8 mouse cellular contexts compared by ENCODE assay signal in the genomic region with DNA sequence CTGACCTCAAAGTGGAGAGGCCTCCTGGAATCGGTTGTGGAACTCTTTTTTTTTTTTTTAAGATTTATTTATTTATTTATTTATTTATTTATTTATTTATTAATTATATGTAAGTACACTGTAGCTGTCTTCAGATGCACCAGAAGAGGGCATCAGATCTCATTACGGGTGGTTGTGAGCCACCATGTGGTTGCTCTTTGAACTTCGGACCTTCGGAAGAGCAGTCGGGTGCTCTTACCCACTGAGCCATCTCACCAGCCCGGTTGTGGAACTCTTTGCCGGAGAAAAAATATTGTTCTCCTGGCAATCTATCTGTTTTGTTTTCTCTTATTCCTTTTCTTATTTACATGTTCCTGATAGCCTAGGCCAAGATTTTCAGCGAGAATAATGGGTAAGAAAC. TPM values are rescaled to one million over a fixed set of nuclear protein-coding genes. Genes with fewer than 3 reads are reported as not detected.
A peak's percentile ranks its signal among the peaks of the same experiment; 100 is the strongest.
DNase-seq lines count a peak whose midpoint lies in the region; ATAC-seq and TF ChIP-seq lines count a peak whose summit lies in the region.
"Not testable (repeated sequence)": the region's sequence is repeated elsewhere in the genome, so short reads cannot be mapped to it uniquely, and the experiment has no call there.

No protein-coding gene starts in this region.

- not testable (repeated sequence) for H3K4me1 ChIP-seq in forebrain, postnatal 0 days (ENCODE audit: insufficient read depth); lung, postnatal 0 days (ENCODE audit: insufficient read depth, low read depth, low read length)
- peaks cover 37% of the 10 kb centered on the region for H3K4me1 ChIP-seq in heart, embryonic 15.5 days (replicated peaks)

- not testable (repeated sequence) for H3K9me3 ChIP-seq in forebrain, postnatal 0 days (ENCODE audit: low read length); heart, embryonic 15.5 days (replicated peaks); lung, postnatal 0 days (ENCODE audit: low read length)

- not testable (repeated sequence) for H3K4me2 ChIP-seq in forebrain, postnatal 0 days (ENCODE audit: low read depth); heart, embryonic 15.5 days; lung, postnatal 0 days (replicated peaks; ENCODE audit: low read depth, low read length)

- TF ChIP-seq CTCF in forebrain, postnatal 0 days (IDR thresholded peaks at IDR 0.05; ENCODE audit: low read depth), result peak; percentile 11; the same call in 1 of the 2 replicates
- peak; percentile 46 for TF ChIP-seq CTCF in lung, postnatal 0 days (IDR thresholded peaks at IDR 0.05)

- not testable (repeated sequence) for H3K4me3 ChIP-seq in forebrain, postnatal 0 days (ENCODE audit: low read depth, low read length); heart, embryonic 15.5 days; lung, postnatal 0 days (ENCODE audit: low read depth, low read length)

- H3K27me3 ChIP-seq in forebrain, postnatal 0 days (ENCODE audit: insufficient read depth, low read length); heart, embryonic 15.5 days; lung, postnatal 0 days (replicated peaks; ENCODE audit: insufficient read depth, low read length): not testable (repeated sequence)

- H3K36me3 ChIP-seq in forebrain, postnatal 0 days (ENCODE audit: insufficient read depth), result peaks cover 64% of the 10 kb centered on the region
- peaks cover 39% of the 10 kb centered on the region for H3K36me3 ChIP-seq in heart, embryonic 15.5 days
- H3K36me3 ChIP-seq in lung, postnatal 0 days (ENCODE audit: insufficient read depth, low read length), result not testable (repeated sequence)

- WGBS in forebrain, postnatal 0 days, result 60% methylated on average over 8 of the region's 8 CpGs
- 50% methylated on average over 8 of the region's 8 CpGs for WGBS in heart, embryonic 15.5 days
- 65% methylated on average over 8 of the region's 8 CpGs for WGBS in lung, postnatal 0 days

- TF ChIP-seq EP300 in lung, postnatal 0 days (IDR thresholded peaks at IDR 0.05), result not testable (repeated sequence)

- not testable (repeated sequence) for H3K9ac ChIP-seq in forebrain, postnatal 0 days; heart, embryonic 15.5 days; lung, postnatal 0 days (replicated peaks; ENCODE audit: low read depth)

- ATAC-seq in forebrain, postnatal 0 days; heart, embryonic 15.5 days (replicated peaks; ENCODE audit: insufficient number of reproducible peaks, insufficient read depth, low FRiP score, low read depth); lung, postnatal 0 days: not testable (repeated sequence)

- H3K27ac ChIP-seq in forebrain, postnatal 0 days (ENCODE audit: low read depth, low read length); lung, postnatal 0 days (ENCODE audit: low read length): not testable (repeated sequence)
- peak overlapping the region; percentile 94 for H3K27ac ChIP-seq in heart, embryonic 15.5 days

- peak; percentile 31 for DNase-seq in CD4-positive helper T cell, adult 2 months (ENCODE audit: low read depth, low spot score)
- peak; percentile 26 for DNase-seq in adipocyte (ENCODE audit: low spot score)
- DNase-seq in forebrain, postnatal 0 days, result not testable (repeated sequence)
- DNase-seq in kidney, adult 11 months, result peak; percentile 39
- peak; percentile 16 to 47 for DNase-seq in kidney, postnatal 4 days
- peak; percentile 21 for DNase-seq in lung, postnatal 0 days (ENCODE audit: low spot score)
- DNase-seq in spleen, postnatal 36 days (ENCODE audit: low spot score in 2 of 2), result peak; percentile 14 to 20

RNA-seq across cellular contexts. Expression of gene Polr1e, which starts 20.5 kb away (rescaled TPM):
- total RNA-seq in forebrain, postnatal 0 days (2014; rRNA removed), result 13.4 and 16.5 TPM in 2 replicates
- polyA plus RNA-seq in forebrain, postnatal 0 days (2015; fragmentation: Nextera tagmentation; extraction: Ambion mirVana), result 23.7 and 25.0 TPM in 2 replicates
- polyA plus RNA-seq in heart, embryonic 15.5 days (2015; fragmentation: Nextera tagmentation; extraction: Ambion mirVana), result 71.2 and 73.8 TPM in 2 replicates
- 13.1 and 15.3 TPM in 2 replicates for polyA plus RNA-seq in lung, postnatal 0 days (2015; fragmentation: Nextera tagmentation; extraction: Ambion mirVana)

RNA-seq across cellular contexts. Expression of gene Zbtb5, which starts 26.7 kb away (rescaled TPM):
- 44.5 and 49.7 TPM in 2 replicates for total RNA-seq in forebrain, postnatal 0 days (2014; rRNA removed)
- 28.7 and 32.1 TPM in 2 replicates for polyA plus RNA-seq in forebrain, postnatal 0 days (2015; fragmentation: Nextera tagmentation; extraction: Ambion mirVana)
- polyA plus RNA-seq in heart, embryonic 15.5 days (2015; fragmentation: Nextera tagmentation; extraction: Ambion mirVana), result 12.5 and 15.3 TPM in 2 replicates
- 10.3 and 11.7 TPM in 2 replicates for polyA plus RNA-seq in lung, postnatal 0 days (2015; fragmentation: Nextera tagmentation; extraction: Ambion mirVana)

RNA-seq across cellular contexts. Expression of gene Fbxo10, which starts 45.5 kb away (rescaled TPM):
- 24.0 and 28.8 TPM in 2 replicates for total RNA-seq in forebrain, postnatal 0 days (2014; rRNA removed)
- polyA plus RNA-seq in forebrain, postnatal 0 days (2015; fragmentation: Nextera tagmentation; extraction: Ambion mirVana), result 11.6 and 13.5 TPM in 2 replicates
- polyA plus RNA-seq in heart, embryonic 15.5 days (2015; fragmentation: Nextera tagmentation; extraction: Ambion mirVana), result 18.1 and 23.2 TPM in 2 replicates
- 5.9 and 6.3 TPM in 2 replicates for polyA plus RNA-seq in lung, postnatal 0 days (2015; fragmentation: Nextera tagmentation; extraction: Ambion mirVana)

RNA-seq across cellular contexts. Expression of gene Grhpr, which starts 57.7 kb away (rescaled TPM):
- total RNA-seq in forebrain, postnatal 0 days (2014; rRNA removed), result 13.5 and 18.2 TPM in 2 replicates
- polyA plus RNA-seq in forebrain, postnatal 0 days (2015; fragmentation: Nextera tagmentation; extraction: Ambion mirVana), result 22.9 and 25.6 TPM in 2 replicates
- 83.5 and 85.2 TPM in 2 replicates for polyA plus RNA-seq in heart, embryonic 15.5 days (2015; fragmentation: Nextera tagmentation; extraction: Ambion mirVana)
- 30.9 and 33.2 TPM in 2 replicates for polyA plus RNA-seq in lung, postnatal 0 days (2015; fragmentation: Nextera tagmentation; extraction: Ambion mirVana)
